Mouse (Mus musculus) 416B (cell line): ENCODE measurements around the gene Hexdc.
A peak's percentile ranks its signal among the peaks of the same experiment; 100 is the strongest.

Source experiments
- DNase-seq: peaks from one replicate; pipeline ENCODE4 v3.0.0; 2011; ENCODE audit warnings: low read depth

Hexdc gene

DNA sequence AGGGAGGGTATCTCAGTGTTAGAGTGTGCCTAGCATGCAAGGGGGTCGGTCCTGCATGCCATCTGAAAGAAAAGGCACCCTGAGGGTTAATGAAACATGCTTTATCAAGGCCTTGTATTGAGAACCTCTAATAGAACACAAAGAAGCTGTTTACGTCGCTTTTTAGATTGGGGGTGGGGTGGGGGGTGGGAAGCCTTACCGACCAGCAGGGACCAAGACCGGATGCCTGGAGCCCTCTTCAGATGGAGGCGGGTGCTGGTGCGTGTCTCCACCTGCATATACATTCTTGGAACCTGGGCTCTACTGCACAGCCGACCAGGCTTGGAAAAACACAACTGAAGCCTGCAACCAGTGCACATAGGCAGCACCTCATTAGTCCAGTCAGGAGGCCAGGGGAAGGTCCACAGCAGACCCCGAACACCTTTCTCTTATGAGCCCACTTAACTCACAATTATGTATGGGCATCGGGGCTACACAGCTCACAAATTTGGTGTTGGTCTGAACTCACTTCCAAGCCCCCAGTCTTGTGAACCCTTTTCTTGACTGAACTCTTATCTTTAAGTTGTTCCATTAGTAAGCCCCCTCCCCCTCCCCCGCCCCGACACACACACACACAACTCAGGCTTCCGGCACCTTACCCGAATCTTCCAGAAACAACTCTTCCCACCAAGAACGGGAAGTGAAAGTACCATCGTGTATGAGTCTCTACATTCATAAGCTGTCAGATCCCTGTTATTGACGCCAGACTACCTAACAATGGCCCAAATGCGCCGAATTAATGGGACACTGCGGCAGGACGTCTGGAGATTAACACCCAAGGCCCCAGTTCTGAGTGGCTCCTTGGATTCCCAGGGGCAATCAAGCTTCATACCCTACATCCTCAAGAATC, 24.1 kb downstream of the Hexdc start:
- DNase-seq: peak; percentile 73

DNA sequence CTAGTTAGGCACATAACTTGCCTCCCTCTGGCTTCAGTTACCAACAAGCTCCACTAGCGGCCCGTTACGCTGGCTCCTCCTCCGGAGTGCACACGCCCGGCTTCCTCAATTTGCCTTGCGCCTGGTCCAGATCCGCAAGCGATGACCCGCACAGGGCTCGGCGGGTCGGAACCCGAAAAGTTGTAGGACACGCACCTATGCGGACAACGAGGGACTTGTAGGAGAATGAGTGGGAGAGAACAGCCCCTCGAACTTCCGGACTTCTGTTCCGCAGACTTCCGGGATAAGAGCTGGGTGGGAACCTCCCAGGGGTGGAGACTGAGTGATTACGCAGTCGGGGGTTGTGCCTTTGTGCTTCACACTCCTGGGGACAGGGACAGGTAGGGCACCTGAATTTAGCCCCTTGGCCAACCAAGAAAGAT, 24.8 kb downstream of the Hexdc start, which contains the start of gene Cybc1:
Gene Cybc1, minus strand, starts transcription at position 305 of the 422 bp plus-strand sequence.
- DNase-seq: peak; percentile 89

- no peak for DNase-seq
Measured at GRCm38 (mm10) chr11:121231191-121231590, 27.0 kb downstream of the Hexdc start.

DNA sequence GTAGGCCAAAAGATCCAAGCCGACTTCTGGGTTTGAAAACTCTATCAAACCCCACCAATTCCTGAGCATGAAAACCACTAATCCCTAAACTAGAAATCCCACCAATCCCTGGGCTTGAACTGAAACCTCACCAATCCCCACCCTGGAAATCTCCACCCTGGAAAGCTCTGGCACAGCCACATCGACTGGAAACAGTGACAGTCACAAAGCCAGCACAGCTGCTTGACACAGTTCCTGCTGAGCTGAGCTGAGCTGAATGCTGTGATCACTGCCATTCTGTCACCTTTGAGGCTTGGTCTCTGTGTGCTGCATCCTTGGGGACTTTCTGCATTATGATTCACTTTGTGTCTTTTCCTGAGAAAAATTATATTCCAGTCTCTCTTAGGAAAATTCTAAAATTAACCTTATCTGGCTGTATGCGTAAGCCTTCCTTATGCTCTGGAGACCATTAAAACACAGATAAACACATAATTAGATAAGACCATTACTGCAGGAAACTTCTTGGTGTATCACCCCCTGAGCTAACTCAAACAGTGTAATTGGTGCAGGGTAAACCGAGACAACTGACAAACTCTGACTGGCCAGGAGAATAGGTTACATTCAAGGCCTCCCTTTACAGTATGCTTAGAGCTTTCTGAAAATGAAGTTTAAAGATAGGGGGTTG, 27.5 kb downstream of the Hexdc start:
- no peak for DNase-seq

GRCm38 (mm10) chr11:121232706-121233105, 28.5 kb downstream of the Hexdc start:
- DNase-seq: peak; percentile 27

DNA sequence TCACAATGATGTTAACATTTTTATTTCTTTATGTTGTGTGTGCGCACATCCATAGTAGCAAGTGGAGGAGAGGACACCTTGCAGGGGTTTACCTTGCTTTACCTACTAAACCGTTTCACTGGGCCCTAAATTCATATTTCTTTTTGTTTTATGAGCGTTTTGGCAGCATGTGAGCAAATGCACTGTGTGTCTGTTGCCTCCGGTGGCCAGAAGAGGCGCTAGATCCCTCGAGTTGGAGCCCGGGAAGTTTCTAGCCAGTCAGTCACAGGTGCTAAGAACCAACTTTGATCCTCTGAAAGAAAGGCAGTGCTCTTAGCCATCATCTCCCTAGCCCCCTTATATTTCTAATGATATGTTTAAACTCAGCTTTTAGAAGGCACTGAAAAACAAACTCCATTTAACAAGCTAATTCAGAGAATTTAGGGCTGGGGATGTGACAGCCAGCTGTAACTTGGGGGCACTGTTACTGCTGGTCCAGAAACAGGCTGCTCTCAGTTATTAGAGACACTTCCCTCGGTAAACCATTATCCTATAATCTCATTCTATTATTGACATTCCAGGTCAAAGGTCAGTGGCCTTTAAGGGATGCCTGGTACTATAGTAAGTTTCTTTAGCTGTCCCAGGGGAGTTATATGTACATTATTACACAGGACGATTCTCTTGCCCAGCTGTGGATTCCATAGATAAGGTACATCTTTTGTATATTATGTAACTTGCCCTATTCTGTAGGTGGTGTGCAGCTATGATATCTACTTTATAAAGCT, 31.4 kb downstream of the Hexdc start:
- DNase-seq: peak; percentile 76

DNA sequence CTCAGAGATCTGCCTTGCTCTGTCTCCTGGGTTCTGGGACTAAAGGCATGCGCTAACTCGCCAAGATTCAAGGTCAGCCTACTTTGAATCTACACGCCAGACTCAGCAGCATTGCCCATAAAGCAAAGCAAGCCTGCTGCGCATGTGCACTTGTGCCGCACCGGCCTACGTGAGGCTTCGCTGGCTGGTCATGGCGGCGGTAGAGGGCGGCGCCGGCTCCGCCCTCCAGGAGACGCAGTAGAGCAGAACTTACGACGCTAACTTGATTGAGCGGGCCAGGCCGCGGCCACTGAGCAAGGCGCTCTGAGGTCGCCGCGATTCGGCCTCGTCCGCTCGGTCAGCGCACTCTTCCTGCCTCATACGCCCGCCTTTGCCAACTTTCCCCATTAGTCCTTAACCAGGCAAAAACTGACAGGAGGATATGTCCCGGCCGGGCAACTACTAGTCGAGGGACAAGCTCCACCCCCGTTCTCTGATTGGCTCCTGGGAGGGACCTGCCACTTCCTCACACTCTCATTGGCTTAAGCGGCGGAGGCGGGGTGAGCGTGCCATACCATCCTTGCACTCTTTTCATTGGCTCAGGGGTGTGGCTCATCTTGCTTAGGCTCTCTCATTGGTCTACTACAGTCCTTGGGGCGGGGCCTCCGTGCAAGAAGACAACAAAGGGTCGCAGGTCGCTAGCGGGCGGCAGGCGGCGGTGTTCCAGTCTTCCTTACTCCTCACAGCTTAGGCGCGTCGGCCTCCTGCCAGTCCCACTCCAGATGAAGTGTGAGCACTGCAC, 32.5 kb downstream of the Hexdc start, which contains the start of gene Narf:
Gene Narf, plus strand, starts transcription at position 690 of the 781 bp plus-strand sequence.
- DNase-seq: peak; percentile 100

DNA sequence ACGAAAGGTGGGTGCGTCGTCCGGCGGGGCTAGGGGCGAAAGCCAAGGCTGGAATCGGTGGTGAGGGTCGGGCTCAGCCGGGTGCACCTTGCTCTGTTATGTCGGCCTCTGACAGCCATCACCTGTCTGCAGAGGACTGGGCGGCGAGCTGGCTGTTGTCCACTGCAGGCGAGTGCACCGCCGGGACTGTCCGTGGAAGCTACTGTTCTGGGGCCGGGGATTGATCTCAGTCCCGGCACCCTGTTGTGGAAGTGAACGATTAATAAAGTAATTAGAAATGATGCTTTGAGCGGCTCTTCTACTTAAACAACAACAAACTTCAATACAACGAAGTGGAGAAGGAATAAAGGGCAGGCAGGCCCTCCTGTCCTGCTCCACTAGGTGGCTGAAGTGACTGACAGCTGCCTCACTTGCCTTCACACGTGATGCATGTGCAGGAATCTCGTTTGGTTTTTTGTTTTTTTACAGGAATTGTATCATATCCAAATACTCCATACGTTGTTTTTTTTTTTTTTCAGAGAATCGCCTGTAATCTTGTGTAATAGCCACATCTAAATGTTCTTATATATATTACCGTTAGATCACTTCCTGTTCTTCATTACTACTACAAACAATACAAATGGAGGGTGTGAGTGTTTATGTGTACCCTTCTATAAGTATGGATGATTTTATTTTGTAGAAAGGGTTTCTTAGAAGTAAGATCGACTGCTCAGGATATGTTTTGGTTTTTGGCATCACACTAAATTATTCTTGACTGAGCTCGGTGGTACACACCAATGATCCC, 33.3 kb downstream of the Hexdc start:
- DNase-seq: peak; percentile 80

- no peak for DNase-seq
Measured at GRCm38 (mm10) chr11:121239669-121240068, 35.4 kb downstream of the Hexdc start.

- no peak for DNase-seq
Measured at GRCm38 (mm10) chr11:121250196-121250595, 46.0 kb downstream of the Hexdc start.

DNA sequence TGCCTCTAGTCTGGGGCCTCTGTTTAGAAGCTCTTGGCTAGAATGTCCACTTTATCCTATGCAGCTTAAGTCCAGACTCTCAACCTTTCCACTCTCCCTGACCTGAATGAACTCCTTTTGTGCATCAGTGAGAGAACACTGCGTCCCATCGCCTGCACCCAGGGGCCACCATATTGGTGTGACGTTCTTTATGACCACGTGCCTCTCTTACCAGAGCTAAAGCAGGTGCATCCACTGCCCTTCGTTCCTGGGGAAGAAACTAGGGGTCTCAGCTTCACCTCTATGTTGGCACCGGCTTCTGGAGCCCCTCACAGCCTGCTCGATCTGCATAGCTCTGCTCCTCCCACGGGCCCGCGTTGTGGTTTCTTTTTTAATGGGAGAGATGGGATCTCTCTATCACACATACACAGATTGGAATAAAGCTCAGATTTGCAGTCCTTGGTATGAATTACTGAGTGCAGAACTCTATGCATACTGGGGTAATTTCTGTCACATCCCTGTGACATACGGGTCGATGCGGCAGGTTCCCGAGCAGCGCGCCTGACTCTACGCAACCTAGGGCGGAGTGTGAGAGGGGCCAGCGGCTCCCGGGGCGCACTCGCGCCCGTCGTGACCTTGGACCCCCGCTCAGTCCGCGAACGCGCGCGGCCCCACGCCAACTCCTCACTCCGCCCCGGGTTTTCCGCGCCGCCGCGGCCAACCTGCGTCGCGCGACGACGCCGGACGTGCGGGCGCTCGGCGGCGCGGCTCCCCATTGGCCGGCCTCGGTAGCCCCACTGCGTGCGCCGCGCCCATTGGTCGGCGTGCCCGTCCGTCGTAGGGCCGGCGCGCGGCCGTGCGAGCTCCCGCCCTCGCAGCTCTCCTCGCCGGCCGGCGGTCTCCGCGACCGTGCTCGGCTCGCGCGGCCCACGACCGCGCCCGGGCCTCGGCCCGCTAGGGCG, 55.2 kb downstream of the Hexdc start, which contains the start of gene Foxk2:
Gene Foxk2, plus strand, starts transcription at position 831 of the 941 bp plus-strand sequence.
- DNase-seq: peak; percentile 84

GRCm38 (mm10) chr11:121260211-121260906, 56.1 kb downstream of the Hexdc start:
- DNase-seq: no peak

DNA sequence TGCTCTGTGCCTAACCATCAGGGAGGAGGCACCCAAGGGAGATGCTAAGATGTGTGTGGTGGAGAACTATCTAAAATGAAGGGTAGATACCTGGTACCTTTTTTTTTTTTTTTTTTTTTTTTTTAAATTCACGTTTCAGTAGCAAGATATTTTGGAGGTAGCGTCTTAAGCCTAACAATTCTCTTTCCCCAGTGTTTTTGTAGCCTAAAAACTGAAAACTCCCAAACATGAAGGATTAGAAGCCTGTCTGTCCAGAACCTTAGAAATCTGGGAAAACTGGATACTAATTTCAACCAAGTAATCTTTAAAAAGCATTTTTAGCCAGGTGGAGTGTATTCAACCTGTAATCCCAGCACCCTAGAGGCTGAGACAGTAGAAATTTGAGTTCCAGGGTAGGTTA, 56.8 kb downstream of the Hexdc start:
- no peak for DNase-seq
